Mouse (Mus musculus) ovary, adult 10 weeks (tissue): ENCODE results near the gene Mrgpra4. TPM values are rescaled to one million over a fixed set of nuclear protein-coding genes. Genes with fewer than 3 reads are reported as not detected.

Experiments
- polyA plus RNA-seq: library from polyadenylated mRNA; stranded (reverse); fragments of 350-450 nt; fragmentation: Illumina TruSeq; extraction: RNeasy Lipid Tissue Mini Kit (QIAGEN cat#74804); gene quantifications from one replicate; pipeline ENCODE4 v1.2.3, GENCODE M21; 2014

Gene Mrgpra4
- polyA plus RNA-seq, result not detected

DNA sequence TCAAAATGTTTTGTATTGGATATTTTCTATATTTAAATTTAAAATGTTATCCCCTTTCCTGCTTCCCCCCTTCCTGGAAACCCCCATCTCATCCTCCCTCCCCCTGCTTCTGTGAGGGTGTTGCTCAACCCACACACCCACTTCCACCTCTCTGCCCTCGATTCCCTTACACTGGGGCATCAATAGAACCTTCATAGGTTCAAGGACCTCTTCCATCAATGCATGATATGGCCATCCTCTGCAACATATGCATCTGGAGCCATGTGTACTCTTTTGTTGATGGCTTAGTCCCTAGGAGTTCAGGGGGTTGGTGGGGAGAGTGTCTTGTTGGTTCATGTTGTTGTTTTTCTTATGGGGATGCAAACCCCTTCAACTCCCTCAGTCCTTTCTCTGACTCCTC is at the start of gene Mrgpra4:
Gene Mrgpra4 (minus strand): TSS at position 101 of the 400 bp plus-strand sequence.

DNA sequence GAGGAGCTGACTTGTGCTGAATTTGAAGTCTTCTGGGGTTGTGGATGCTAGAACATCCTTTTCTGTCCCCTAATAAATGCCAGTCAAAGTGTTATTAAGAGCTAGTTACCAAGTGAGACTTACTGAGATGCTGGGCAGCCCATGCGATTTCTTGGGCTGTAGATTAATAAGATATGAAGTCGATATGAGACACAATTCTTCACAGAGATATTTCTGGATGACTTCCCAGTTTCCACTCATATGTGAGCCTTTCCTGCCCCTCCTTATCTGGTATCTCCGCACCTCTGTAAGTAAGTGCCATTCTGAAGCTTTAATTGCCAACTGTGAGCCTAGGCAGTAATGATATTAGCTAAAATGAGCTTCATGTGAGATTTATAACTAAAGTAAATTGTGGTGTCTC is 45.6 kb upstream of the Mrgpra4 start, which contains the start of gene Mrgprx1:
Gene Mrgprx1 (minus strand): TSS at position 101 of the 400 bp plus-strand sequence.

Other genes starting within 250 kb of the Mrgpra4 start
- not detected for gene Mrgprx1, start 45.5 kb upstream of the Mrgpra4 start, polyA plus RNA-seq
- gene Mrgprb5, start 186.9 kb upstream of the Mrgpra4 start, polyA plus RNA-seq, result not detected
- gene Mrgprb4, start 217.2 kb upstream of the Mrgpra4 start, polyA plus RNA-seq, result not detected